Mouse (Mus musculus): ENCODE results near the gene H2-M5.
A peak's percentile ranks its signal among the peaks of the same experiment; 100 is the strongest.

H2-M5 gene

DNA sequence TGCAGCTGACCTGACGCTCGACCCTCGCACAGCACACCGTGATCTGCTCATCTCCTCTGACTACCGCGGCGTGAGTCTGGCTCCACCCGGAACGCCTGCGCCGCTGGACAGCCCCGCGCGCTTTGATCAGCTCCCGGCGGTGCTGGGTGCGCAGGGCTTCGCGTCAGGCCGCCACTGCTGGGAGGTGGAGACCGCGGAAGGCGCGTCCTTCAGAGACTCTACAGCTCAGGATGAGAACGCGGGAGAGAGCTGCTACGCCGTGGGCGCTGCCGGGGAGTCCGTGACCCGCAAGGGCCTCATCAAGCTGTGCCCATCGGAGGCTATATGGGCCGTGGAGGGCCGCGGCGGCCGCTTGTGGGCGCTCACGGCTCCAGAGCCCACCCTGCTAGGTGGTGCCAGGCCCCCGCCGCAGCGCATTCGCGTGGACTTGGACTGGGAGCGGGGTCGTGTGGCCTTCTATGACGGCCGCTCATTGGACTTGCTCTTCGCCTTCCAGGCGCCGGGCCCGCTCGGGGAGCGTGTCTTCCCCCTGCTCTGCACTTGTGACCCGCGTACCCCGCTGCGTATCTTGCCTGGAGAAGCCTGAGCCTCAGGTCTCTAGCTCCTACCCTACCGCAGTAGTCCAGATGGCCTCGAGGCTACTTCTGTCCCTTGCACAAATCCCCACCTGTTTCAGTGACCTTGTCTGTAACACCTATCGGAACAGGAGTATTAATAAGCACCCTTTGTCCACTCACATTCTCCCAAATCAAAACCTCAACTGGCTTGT is 42.1 kb downstream of the H2-M5 start:
- DNase-seq, result peak; percentile 69

- no peak for DNase-seq
These were observed 45.1 kb downstream of the H2-M5 start for GRCm38 (mm10) chr17:36944121-36944775.

GRCm38 (mm10) chr17:36943691-36944090 is 45.6 kb downstream of the H2-M5 start:
- no peak for DNase-seq

GRCm38 (mm10) chr17:36942791-36943471 is 46.4 kb downstream of the H2-M5 start, which contains the start of gene Rnf39:
Rnf39 (plus strand) TSS chr17:36942918.
- DNase-seq, result peak; percentile 21

DNA sequence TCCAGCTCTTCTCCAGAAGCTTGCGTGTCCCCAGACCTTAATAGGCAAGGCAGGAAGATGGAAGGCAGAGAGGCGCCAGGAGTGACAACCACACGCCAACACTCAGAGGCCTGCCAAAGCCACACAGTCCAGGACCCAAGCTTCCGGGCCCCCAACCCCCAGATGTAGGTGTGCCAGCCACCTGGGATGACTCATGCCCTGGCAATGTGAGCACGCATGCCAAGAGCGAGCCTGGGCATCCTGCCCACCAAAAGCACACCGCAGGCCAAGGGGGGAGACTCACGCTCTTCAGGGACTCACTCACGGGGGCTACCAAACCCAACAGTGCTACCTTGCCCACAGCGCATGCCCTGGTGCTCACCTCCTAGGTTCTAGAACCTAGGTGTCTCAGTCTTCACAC is 46.9 kb downstream of the H2-M5 start:
- DNase-seq, result peak; percentile 21

GRCm38 (mm10) chr17:36938056-36938455 is 51.3 kb downstream of the H2-M5 start:
- no peak for DNase-seq

Measured in right cerebral cortex, postnatal 4 days (tissue).